Mouse (Mus musculus) erythroblast, embryonic 14.5 days (primary cell): ENCODE measurements around the gene Tmem87b.

Experiments used
- GATA1 ChIP-seq: IDR thresholded peaks from 2 replicates; pipeline ENCODE4 v1.6.1; 2012; ENCODE audit warnings: low read length, inconsistent platforms, mixed read lengths
- TAL1 ChIP-seq: IDR thresholded peaks from 3 replicates; pipeline ENCODE4 v1.6.1; 2012; ENCODE audit warnings: low read length, inconsistent platforms, mixed read lengths

- TF ChIP-seq TAL1 (no peak), GATA1 (no peak)
Observed at GRCm38 (mm10) chr2:128892180-128892721, 74.3 kb downstream of the Tmem87b start.
